Mouse (Mus musculus) heart, adult 9 months (tissue): ENCODE measurements at regions not wholly inside any gene's neighbourhood (a gene's known extent, or its start where the extent isn't known, plus 50 kb on each side); places are given as distances from the start of the nearest gene placed in this dataset.
"Not testable (repeated sequence)": the region's sequence is repeated elsewhere in the genome, so short reads cannot be mapped to it uniquely, and the experiment has no call there.

Experiments used
- DNase-seq, 2 experiments: peaks; one replicate each; pipeline ENCODE4 v3.0.0; 2022; ENCODE audit warnings: low spot score in 2 of 2

GRCm38 (mm10) chr1:145910637-145911369 is 583.8 kb upstream of the Brinp3 start:
- DNase-seq: no peak

DNA sequence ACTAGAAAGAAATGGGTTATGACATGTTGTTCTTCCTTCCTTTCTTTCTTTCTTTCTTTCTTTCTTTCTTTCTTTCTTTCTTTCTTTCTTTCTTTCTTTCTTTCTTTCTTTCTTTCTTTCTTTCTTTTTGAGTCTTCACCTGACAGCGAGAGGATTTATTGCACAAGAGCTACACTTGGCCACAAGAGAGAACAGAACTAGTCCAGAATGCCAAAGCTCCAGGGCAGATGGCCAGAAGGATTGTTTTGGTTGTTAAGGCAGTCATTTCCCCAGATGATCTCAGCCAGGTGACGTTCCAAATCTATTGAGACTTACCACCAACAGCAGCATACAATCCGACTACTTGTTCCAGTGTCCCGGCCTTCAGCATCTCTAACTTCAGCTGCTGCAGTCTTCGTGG is 558.8 kb upstream of the Brinp3 start:
- no peak for DNase-seq

DNA sequence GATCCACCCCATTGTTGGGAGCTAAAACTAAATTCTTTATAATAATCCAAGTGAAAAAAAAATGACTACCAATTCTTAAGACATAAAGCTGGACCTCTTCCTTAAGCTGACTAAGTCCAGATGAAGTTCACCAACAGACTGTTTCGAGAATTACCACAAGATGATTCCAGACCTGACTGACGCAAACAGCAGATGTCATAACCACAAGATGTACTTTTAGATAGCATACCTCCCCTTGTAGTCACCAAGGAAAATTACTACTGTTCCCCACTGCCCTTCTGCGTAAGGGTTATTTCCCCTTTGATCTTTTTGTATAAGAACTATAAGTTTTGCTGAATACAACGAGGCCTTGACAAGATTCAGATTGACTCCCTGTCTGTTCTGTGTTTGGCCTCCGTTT is 536.8 kb upstream of the Brinp3 start:
- DNase-seq: not testable (repeated sequence)

- DNase-seq: no peak
These were observed 532.3 kb upstream of the Brinp3 start for GRCm38 (mm10) chr1:145962303-145962702.

DNA sequence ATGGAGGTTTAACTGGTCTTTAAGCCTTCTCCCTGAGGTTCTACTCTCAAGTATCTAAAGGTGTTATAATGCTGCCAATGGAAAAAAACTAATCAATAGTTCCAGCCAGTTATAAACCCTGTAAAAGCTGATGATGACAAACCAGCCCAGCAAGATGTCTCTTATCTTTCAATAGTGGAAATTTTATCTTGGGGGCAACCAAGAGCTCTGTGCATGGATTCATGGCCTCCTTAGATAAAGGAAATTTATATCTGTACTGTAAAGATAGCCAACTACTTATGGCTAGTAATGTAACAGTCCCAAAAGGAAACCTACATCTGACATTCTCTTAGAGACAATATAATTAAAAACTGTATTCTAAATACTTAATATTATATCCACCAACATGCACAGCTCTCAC is 526.5 kb upstream of the Brinp3 start:
- no peak for DNase-seq

- no peak for DNase-seq
These were observed 522.1 kb upstream of the Brinp3 start for GRCm38 (mm10) chr1:145972416-145972815.

GRCm38 (mm10) chr1:146002010-146002409 is 492.6 kb upstream of the Brinp3 start:
- no peak for DNase-seq

- DNase-seq: peak in 1 of 2 experiments; percentile 9
These were observed 479.5 kb upstream of the Brinp3 start for GRCm38 (mm10) chr1:146015075-146015474.

- DNase-seq: no peak
These were observed 467.9 kb upstream of the Brinp3 start for GRCm38 (mm10) chr1:146026660-146027059.

- no peak for DNase-seq
These were observed 466.9 kb upstream of the Brinp3 start for GRCm38 (mm10) chr1:146027650-146028049.

GRCm38 (mm10) chr1:146032396-146032795 is 462.2 kb upstream of the Brinp3 start:
- DNase-seq: not testable (repeated sequence)

DNA sequence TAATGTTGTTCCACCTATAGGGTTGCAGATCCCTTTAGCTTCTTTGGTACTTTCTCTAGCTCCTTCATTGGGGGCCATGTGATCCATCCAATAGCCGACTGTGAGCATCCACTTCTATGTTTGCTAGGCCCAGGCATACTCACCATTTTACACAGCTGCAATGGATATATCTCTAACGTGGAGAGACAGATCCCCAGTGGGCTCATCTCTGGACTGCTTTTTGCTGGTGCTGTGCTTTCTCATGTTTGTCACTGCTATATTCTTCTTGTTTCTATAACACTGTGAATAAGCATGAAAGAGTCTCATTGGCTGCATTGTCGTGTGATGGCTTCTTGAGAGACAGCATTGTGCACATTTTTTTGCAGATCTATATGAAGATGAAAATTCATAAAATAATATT is 461.6 kb upstream of the Brinp3 start:
- not testable (repeated sequence) for DNase-seq

DNA sequence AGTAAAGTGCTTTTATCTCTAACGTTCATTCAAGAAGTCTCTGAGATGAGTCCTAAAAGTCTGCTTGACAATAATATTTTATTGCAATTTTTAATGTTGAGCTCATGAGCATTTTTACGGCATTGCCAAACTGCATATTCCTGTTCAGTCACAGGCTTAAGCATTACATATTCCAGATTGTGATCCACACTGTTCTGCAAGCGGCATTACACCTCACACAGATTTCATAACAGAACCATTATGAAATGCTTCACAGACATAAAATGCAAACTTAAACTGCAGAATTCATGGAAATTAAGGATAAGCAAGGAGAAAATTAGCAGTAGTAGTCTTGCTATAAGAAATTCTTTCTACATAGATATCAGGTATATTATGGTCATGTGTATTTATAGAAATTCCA is 442.1 kb upstream of the Brinp3 start:
- no peak for DNase-seq
